Mouse (Mus musculus) kidney, postnatal 14 days (tissue): ENCODE data around the gene Mt1.
"Not testable (repeated sequence)": the region's sequence is repeated elsewhere in the genome, so short reads cannot be mapped to it uniquely, and the experiment has no call there.

Source experiments
- DNase-seq: peaks from one replicate; pipeline ENCODE4 v3.0.0; 2022; ENCODE audit warnings: mixed read lengths

Mt1 gene

DNA sequence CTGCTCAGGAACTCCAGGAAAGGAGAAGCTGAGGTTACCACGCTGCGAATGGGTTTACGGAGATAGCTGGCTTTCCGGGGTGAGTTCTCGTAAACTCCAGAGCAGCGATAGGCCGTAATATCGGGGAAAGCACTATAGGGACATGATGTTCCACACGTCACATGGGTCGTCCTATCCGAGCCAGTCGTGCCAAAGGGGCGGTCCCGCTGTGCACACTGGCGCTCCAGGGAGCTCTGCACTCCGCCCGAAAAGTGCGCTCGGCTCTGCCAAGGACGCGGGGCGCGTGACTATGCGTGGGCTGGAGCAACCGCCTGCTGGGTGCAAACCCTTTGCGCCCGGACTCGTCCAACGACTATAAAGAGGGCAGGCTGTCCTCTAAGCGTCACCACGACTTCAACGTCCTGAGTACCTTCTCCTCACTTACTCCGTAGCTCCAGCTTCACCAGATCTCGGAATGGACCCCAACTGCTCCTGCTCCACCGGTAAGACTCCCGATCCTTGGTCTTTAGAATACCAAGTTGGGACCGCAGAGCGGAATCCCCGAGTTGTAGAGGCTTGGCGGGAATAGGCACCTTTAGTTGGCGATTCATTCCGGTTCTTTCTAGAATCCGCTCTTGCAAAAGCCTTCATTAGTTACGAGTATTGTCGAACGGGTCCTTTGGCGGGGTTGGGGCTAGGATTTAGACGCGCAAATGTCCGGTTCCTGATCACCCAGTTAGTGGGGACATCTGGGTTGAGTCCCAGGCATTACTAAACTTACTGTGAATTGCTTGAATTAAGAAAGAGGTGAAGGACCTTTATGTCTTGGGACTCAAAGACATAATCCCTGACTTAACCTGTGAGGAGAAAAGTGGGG is at the start of gene Mt1:
TSS of gene Mt1 (plus strand) at position 226 of the 856 bp plus-strand sequence.
- DNase-seq, result peak; percentile 93

DNA sequence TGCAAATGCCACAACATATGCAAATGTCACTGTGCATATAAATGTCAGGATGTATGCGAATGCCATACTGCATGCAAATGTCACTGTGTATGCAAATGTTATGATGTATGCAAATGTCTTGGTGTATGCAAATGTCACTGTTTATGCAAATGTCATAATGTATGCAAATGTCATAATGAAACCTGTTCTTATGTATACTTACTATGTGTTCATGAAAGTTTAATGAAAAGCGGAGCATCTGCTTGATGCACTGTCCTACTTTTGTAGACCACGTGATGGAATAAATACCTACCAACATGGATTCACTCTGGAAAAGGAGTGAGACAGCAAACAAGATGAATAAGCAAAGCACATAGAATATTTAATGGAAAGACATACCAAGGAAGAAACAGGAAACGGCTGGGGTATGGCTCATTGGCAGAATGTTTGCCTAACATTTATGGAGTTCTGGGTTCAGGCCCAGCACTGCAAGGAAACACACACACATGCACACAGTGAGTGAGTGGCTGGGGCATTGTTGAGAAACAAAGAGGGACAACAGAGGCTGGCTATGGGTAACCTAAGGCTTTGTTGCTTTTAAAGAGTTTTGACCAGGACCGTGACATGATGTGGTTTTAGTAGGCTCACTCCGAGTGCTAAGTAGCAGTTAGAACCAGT is 49.6 kb upstream of the Mt1 start:
- DNase-seq, result no peak

DNA sequence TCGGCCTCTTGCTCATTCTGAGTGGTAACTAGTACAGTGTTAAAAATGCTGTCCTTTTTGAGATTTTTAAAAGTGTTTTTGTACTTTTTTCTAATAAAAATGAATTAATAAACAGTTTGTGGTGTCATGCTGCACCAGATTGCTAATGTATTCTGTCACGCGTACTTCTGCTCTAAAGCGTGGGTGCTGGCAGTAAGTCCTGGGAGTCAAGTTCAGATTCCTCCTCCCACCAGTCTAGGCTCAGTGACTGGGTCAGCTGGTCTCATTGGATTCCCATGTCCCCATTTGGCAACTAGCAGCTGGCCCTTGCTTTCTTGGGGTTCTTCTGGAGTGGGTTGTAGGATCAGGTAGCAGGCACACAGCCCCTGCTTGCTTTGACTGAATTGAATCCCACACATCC is 48.8 kb upstream of the Mt1 start:
- no peak for DNase-seq

DNA sequence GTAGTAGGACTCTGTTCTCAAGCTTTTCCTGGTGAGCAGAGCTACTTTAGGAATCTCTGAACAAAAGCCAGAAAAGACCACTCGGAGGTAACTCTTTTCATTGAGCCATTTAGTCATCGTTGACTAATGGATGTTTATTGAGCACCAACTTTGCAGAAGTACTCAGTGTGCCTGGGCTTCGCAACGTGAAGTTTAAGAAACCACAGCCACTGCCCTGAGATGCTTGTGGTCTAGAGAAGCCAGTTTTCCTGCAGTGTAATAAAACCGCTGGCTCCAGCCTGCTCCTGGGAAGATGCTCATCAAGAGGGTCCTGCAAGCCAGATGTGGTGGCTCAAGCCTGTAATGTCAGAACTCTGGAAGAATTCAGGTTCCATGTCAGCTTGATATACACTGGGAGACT is 46.8 kb upstream of the Mt1 start:
- no peak for DNase-seq

DNA sequence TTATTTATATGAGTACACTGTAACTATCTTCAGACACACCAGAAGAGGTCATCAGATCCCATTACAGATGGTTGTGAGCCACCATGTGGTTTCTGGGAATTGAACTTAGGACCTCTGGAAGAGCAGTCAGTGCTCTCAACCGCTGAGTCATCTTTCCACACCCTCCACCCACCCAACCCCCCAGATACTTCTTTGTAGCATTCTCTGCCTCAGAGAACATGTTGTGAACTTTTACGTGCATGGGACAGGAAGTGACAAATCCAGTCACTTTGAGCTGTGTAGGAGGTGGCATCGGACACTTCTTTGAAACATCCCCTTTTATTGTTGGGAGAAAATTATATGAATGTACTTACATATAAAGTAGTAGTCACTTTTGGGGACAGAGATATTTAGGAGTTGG is 44.3 kb upstream of the Mt1 start:
- DNase-seq, result not testable (repeated sequence)

DNA sequence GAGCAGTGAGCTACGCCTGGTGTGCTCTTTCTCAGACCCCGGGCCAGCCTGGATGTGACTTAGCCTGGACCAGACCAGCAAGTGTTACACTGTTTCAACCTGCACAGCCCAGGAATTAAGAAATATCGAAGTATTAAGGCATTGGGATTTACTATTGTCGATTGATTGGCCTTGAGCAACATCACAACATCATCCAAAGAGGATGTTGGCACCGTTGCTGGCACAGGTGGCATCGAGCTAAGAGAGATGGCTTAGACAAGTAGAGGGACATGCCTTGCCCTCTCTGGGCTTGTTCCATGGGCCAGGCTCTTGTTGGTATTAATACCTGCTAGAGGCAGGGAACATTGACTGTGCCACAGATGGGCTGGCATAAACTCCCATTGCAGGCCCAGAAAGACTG is 43.3 kb upstream of the Mt1 start:
- no peak for DNase-seq

DNA sequence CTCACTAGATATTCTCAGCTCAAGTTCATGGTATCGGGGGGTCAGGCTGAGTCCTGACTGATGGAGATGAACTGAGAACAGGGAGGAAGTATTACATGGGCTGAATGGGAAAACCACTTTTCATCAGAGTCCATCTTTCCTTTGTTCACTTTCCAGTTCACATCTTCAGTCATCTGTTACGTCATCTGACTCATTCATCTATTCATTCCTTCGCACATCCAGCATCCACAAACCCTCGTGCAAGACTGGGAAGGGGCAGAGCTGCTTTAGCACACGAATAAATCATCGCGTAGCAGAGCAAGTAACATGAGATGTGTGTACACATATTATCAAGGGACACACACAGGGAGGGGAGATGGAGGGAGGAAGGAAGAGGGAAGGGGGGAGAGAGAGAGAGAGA is 42.7 kb upstream of the Mt1 start:
- DNase-seq, result no peak

DNA sequence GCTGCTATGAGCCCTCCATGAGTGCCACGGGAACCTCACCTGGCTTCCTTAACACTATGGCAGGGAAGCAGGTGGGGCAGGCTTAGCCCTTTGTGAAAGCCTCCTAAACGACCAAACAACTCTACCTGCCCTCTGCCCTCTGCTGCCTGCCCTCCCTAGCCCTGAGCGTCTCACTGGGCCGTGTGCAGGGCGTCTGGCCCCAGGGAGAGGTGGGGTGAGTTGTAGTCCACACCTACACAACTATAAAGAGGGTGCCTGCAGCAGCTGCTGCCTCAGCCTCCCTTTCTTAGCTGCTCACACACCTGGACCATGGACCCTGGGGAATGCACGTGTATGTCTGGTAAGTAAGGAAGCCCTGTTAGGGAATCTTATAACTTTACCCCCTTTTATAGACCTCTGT is 41.9 kb upstream of the Mt1 start, which contains the start of gene Mt4:
TSS of gene Mt4 (plus strand) at position 265 of the 400 bp plus-strand sequence.
- DNase-seq, result no peak

DNA sequence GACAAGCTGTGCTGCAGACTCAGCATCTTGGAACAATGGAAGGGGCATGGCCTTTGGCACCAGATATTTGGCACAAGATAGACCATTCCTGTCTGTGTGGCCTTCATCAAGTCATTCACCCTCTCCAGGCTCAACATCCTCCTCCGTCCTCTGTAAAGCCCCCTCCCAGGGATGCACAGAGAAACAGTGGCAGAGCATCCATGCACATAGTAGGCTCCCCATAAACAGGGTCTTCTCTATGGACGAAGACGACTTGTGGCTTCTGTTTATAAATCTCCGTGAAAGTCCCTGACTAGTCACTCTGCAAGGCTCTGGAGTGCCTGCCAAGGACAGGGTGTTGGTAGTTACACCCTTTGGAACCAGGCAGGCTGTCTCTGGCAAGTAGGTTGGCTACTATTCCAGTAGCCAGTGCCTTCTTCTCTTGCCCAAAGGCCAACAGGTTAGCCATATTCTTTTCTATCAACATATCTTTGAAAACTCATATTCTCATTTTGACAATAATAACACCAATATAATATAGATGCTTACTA is 38.6 kb upstream of the Mt1 start:
- no peak for DNase-seq

DNA sequence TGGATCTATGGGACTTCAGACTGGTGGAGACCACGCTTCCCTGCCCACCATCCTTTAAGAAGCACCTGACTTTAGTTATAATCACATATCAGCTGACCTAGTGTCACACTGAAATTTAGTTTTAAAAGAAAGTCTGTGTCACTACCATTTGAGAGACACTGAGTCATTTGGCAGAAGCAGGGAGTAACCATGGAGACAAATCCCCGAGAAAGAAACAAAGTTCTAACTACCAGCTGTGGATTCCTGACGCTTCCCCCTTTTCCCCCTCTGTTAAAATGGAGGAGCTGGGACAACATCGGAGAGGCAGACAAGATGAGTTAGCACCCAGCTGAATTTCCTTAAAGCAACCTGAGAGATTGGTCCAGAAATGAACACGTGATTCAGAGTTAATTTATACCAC is 30.6 kb upstream of the Mt1 start:
- no peak for DNase-seq

DNA sequence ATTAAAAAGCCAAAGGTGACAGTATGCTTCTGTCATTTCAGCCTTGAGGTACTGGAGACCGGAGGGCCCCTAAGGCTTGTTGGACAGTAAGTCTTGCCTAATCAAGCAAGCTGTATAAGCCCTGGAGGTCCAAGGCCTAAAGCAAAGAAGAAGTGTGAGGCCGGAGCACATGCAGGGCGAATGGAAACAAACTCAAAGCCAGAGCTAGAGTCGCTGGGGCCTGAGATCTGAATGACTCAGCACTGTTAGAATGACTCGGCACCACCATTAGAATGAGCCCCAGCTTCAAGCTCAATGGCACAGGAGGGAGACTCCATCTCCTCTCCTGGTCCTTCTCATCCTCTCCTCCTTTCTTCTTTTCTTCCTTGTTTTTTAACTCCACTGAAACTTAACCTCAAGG is 28.0 kb upstream of the Mt1 start:
- DNase-seq, result no peak

DNA sequence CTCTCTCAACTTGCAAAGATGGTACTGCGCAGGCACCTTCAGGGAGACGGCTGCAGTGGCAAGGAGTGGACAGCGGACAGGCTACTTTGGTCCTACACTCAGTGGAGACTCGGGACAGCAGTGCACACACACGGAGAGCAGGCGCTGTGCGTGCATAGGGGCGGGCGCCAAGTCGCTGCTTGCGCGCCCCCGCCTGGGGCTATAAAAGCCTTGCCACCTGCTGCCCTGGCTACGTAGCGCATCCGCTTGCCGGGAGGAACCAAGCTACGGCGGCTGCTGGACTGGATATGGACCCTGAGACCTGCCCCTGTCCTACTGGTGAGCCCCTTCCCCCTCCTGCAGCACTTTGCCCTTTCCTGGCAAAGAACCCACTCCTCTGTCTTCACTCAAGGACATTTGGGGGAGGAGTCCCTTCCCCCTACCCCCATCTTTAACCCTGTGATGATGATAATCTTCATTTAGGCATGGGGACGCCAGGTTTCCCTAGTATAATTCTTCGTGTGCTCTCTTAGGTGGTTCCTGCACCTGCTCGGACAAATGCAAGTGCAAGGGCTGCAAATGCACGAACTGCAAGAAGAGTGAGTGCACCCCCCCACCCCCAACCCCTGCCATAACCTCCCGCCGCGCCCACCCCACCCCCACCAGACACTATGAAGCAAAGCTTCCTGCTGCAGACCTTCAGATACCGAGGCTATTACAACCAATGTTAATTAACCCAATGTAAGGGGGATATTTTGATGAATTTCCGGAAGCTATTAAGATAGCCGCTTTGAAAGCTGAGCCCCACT is 26.2 kb upstream of the Mt1 start, which contains the start of gene Mt3:
TSS of gene Mt3 (plus strand) at position 95 of the 788 bp plus-strand sequence.
- DNase-seq, result peak; percentile 48

DNA sequence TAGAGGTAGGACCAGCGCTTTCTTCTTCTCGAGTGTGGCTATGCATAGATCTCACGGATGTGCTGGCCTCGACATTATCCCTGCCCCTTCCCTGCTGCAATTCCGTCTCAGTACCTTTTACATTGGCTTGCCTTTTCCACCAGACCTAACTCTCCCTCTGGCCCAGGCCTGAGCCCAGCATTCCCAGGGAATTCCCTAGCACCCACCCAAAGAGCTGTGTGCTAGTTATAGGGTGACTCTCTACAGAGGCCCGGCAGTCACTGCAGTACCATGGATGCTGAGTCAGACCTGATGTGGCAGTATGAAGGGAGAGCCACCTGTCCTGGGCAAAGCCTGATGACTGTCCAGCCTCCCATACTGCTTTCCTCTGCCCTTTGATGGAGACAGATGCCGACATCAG is 25.4 kb upstream of the Mt1 start:
- no peak for DNase-seq

DNA sequence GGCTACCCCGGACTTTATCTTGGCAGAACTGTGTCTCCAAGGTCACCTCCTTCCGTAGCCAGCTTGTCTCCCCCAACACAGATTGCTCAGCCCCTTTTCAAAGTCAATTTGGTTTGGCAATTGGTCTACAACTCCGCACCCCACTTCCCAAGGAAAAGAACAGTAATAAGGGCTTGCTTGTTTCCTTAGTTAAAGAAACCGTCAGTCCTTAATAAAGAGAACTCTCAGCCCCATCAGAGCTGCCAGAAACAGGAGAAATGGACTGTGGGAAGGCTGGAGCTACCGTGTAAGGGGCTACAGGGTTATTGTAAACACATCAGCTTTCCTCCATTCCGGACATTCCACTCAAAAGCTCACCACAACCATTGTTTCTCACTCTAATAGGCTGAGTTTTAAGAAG is 24.3 kb upstream of the Mt1 start:
- DNase-seq, result no peak

DNA sequence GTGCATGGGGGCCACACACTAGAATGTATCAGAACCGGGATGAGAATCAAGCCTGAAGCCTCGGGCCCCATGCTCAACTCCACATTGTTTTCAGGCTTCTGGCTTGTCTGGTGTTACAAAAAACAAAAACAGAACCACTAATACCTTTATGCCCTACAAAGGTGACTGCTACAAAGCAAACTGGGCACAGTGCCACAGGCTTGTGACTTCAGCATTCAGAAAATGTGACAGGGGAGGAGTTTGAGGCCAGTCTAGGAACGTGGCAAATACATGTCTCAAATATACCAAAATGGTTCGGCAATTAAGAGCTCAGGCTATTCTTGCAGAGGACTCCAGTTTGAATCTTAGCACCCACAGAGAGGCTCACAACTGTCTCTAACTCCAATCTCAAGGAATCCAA is 22.8 kb upstream of the Mt1 start:
- DNase-seq, result peak; percentile 44

DNA sequence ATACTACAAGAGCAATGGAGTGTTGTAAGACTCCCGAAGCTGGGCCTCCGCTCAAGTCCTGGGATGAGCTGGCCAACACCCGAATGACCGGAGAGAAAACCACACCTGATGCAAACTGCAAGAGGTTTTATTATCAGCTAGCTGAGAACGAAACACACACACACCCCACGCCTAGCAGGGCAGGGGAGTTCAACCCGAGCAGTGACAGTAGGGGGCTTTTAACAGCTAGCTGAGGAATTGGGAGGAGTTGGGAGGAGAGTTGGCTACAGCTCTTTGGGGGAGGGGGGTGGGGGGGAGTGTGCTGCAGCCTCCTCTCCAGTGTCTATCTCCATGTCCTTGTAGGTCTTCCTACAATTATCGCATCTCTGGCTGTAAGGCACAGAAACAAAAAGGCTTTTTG is 13.1 kb upstream of the Mt1 start:
- not testable (repeated sequence) for DNase-seq

DNA sequence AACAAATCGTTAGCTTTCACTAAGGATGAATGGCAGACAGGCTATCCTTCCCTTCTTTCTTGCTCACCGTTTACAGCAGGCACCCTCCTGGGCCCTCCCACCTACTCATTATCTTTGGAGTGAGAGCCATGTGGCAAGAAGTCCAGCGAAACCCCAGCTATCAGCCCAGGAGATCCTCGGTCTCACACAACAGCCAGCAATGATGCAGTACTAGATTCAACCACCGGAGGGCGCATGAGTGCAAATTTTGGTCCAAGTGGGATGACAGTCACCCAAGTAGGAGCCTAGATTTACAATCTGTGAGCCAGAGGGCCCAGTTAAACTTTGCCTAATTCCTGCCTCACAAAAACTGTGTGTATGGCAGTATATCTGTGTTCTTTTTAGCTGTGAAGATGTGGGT is 11.6 kb upstream of the Mt1 start:
- DNase-seq, result peak; percentile 91

DNA sequence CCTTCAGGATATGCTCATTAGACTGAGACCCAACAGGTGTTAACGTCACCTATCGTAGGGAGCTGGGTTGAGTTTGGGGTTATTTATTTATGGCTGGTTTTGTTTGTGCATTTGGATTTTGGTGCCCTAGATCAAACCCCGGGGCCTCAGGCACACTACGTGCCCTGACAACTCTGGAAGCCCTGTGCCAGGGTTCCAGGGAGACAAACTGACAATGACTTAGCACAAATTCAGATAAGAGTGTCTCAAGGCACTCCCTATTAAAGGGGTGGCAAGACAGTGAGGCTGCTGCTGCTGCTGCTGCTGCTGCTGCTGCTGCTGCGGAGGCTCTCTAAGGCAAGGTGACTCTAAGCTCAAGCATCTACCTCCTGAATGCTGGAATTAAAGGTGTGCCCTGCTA is 9.3 kb upstream of the Mt1 start:
- no peak for DNase-seq

DNA sequence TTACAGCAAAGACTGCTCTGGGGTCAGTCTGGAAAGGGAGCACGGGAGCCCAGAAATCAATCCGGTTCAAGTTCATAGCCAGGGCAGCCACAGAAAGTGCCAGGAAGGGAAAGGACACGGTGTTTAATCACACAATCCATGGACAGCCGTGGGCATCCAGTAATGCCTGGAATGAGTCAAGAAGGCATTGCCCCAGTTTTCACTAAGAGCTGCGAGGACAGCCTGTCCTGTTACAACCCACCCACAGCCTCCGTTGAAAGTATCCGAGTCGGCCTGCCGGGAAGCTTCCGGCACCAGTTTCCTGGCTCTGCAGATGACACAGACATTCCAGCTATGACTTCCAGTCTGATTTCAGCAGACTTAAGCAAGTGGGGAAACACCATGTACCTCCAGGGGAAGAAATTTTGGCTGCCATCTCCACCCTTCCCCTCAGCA is 7.5 kb upstream of the Mt1 start:
- peak; percentile 56 for DNase-seq

DNA sequence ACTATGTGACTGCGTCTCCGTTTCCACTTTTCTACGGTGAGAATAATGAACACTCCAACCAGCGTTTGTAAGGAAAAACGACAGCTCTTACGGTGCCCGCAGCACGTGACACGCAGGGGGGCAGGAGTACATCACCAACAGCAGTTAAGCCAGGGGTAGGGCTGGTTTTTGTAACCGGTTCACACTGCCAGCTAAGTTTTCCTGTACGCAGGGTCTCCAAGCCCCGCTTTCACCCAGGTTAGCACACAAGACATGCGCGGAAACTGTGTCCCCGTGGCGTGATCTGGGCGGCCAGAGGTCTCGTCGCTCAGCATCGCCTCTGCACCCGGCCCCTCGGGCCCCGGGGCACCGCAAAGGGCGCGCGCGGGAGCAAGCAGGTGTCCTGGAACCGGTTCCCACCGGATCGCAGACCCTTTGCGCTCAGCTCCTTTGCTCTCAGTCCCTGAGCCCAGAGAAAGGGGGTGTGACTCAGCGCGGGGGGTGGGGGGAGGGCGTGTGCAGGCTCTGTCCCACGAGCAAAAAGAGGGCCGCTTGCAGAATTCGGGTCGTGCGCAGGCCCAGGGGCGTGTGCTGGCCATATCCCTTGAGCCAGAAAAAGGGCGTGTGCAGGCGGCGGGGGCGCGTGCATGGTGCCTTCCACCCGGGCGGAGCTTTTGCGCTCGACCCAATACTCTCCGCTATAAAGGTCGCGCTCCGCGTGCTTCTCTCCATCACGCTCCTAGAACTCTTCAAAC is 6.6 kb upstream of the Mt1 start, which contains the start of gene Mt2:
TSS of gene Mt2 (plus strand) at position 590 of the 734 bp plus-strand sequence.
- peak; percentile 89 for DNase-seq

DNA sequence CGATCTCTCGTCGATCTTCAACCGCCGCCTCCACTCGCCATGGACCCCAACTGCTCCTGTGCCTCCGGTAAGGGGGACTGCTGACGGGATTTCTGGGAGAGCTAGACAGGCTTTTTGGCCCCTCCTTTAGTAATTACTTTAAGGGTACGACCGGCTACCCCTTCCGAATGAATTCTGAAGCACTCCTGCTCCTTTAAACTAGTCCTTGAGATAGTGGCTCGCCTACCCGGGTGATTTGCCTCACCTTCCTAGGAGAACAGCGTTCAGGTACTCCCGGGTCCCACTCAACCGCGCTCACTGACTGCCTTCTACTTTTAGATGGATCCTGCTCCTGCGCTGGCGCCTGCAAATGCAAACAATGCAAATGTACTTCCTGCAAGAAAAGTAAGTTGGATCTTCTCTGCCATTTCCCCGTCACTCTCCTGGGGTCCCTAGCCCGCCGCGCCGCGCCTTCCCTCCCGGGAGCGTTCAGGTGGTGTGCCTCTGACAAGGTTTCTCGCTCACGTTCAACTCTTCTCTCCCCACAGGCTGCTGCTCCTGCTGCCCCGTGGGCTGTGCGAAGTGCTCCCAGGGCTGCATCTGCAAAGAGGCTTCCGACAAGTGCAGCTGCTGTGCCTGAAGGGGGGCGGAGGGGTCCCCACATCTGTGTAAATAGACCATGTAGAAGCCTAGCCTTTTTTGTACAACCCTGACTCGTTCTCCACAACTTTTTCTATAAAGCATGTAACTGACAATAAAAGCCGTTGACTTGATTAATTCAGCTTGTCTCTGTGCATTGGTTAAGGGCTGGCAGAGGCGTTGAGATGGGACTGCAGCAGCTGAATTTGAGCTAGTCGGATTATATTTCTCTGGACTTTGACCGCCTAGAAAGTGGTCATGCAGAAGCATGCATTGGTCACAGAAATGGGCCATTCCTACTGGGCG is 5.8 kb upstream of the Mt1 start:
- peak; percentile 30 for DNase-seq
